ENCODE assay signal across 8 mouse cellular contexts in genomic region chr9:86570946-86571345, GRCm38 (mm10). TPM values are rescaled to one million over a fixed set of nuclear protein-coding genes. Genes with fewer than 3 reads are reported as not detected.
DNase-seq lines count a peak whose midpoint lies in the region; ATAC-seq and TF ChIP-seq lines count a peak whose summit lies in the region.

No protein-coding gene starts in this region.

- peak overlapping the region; percentile 84 for H3K4me3 ChIP-seq in embryonic fibroblast, embryonic 13.5 days (ENCODE audit: insufficient read depth, low read length)
- peak overlapping the region; percentile 61 for H3K4me3 ChIP-seq in limb, embryonic 15.5 days
- peak overlapping the region; percentile 84 for H3K4me3 ChIP-seq in stomach, embryonic 15.5 days (replicated peaks)

- no peak for TF ChIP-seq CTCF in embryonic fibroblast, embryonic 13.5 days (IDR thresholded peaks at IDR 0.05; ENCODE audit: borderline replicate concordance, insufficient read depth, low read length)

- 12% methylated on average over 8 of the region's 8 CpGs for whole genome bisulfite sequencing in limb, embryonic 15.5 days
- WGBS in stomach, embryonic 15.5 days, result 16% methylated on average over 8 of the region's 8 CpGs

- no peak overlapping the region; the same call in 1 of the 2 replicates for H3K9ac ChIP-seq in limb, embryonic 15.5 days
- peak overlapping the region; percentile 70; the same call in 1 of the 2 replicates for H3K9ac ChIP-seq in stomach, embryonic 15.5 days

- ATAC-seq in limb, embryonic 15.5 days (ENCODE audit: insufficient number of reproducible peaks, low FRiP score, low TSS enrichment, low read depth), result no peak
- no peak for ATAC-seq in stomach, embryonic 15.5 days (ENCODE audit: insufficient read depth, low FRiP score, low read depth)

- H3K27me3 ChIP-seq in limb, embryonic 15.5 days, result no peaks in the 10 kb centered on the region
- H3K27me3 ChIP-seq in stomach, embryonic 15.5 days (replicated peaks), result no peaks in the 10 kb centered on the region

- no peaks in the 10 kb centered on the region for H3K9me3 ChIP-seq in limb, embryonic 15.5 days
- no peaks in the 10 kb centered on the region for H3K9me3 ChIP-seq in stomach, embryonic 15.5 days

- peak; percentile 17 to 40 for DNase-seq in lung, adult 18-20 months
- no peak for DNase-seq in lung, postnatal 14 days
- no peak for DNase-seq in cerebellum, postnatal 36 days
- no peak for DNase-seq in adrenal gland, postnatal 4 days (ENCODE audit: low spot score in 2 of 2)
- DNase-seq in MN1 (ENCODE audit: low spot score), result no peak

- no peak for TF ChIP-seq POLR2A in embryonic fibroblast, embryonic 13.5 days (IDR thresholded peaks at IDR 0.05; ENCODE audit: low read depth, low read length)

- H3K4me1 ChIP-seq in embryonic fibroblast, embryonic 13.5 days (ENCODE audit: control insufficient read depth, insufficient read depth, low read length), result no peaks in the 10 kb centered on the region; the same call in 1 of the 2 replicates
- H3K4me1 ChIP-seq in limb, embryonic 15.5 days, result peaks cover 20% of the 10 kb centered on the region
- H3K4me1 ChIP-seq in stomach, embryonic 15.5 days, result peaks cover 3% of the 10 kb centered on the region; the same call in 1 of the 2 replicates

- H3K4me2 ChIP-seq in limb, embryonic 15.5 days, result peak overlapping the region; percentile 99
- H3K4me2 ChIP-seq in stomach, embryonic 15.5 days, result peak overlapping the region; percentile 92

- no peak overlapping the region for H3K27ac ChIP-seq in embryonic fibroblast, embryonic 13.5 days (ENCODE audit: insufficient read depth, low read length)
- H3K27ac ChIP-seq in limb, embryonic 15.5 days, result no peak overlapping the region
- H3K27ac ChIP-seq in stomach, embryonic 15.5 days, result no peak overlapping the region

- H3K36me3 ChIP-seq in limb, embryonic 15.5 days, result peaks cover 29% of the 10 kb centered on the region
- H3K36me3 ChIP-seq in stomach, embryonic 15.5 days, result peaks cover 4% of the 10 kb centered on the region

RNA-seq across cellular contexts. Expression of gene Pgm3, which starts 0.7 kb away (rescaled TPM):
- polyA plus RNA-seq in embryonic fibroblast, embryonic 13.5 days (2011; ENCODE audit: insufficient read length, low read depth, missing spikeins), result 27.6 and 30.8 TPM in 2 replicates
- 38.6 and 39.5 TPM in 2 replicates for polyA plus RNA-seq in limb, embryonic 15.5 days (2015; fragmentation: Nextera tagmentation; extraction: Ambion mirVana)
- 35.0 and 37.0 TPM in 2 replicates for polyA plus RNA-seq in stomach, embryonic 15.5 days (2015; fragmentation: Nextera tagmentation; extraction: Ambion mirVana)
- 10 to 100 TPM; 36.3 to 38.5 TPM for total RNA-seq in adrenal gland, postnatal 4 days (2021)

RNA-seq across cellular contexts. Expression of gene Rwdd2a, which starts 0.8 kb away (rescaled TPM):
- polyA plus RNA-seq in embryonic fibroblast, embryonic 13.5 days (2011; ENCODE audit: insufficient read length, low read depth, missing spikeins), result 2.2 and 2.3 TPM in 2 replicates
- 3.2 and 3.4 TPM in 2 replicates for polyA plus RNA-seq in limb, embryonic 15.5 days (2015; fragmentation: Nextera tagmentation; extraction: Ambion mirVana)
- polyA plus RNA-seq in stomach, embryonic 15.5 days (2015; fragmentation: Nextera tagmentation; extraction: Ambion mirVana), result 2.4 and 2.7 TPM in 2 replicates
- 10 to 100 TPM; 14.2 to 15.1 TPM for total RNA-seq in adrenal gland, postnatal 4 days (2021)

Comparison
In these comparisons a context has a peak if more than half of its experiments do, and no peak if none do; other contexts are left out.
1. DNase-seq: peak in lung, adult 18-20 months (2 of 2); none in lung, postnatal 14 days (single experiment), cerebellum, postnatal 36 days (0 of 2), adrenal gland, postnatal 4 days (0 of 2) and MN1 (single experiment).
2. Peak in every context shown above with its lines, with median percentiles within 50 percentile points of each other: H3K4me3 ChIP-seq.